Mouse (Mus musculus): ENCODE measurements around the gene Galm. TPM values are rescaled to one million over a fixed set of nuclear protein-coding genes. Genes with fewer than 3 reads are reported as not detected.
A peak's percentile ranks its signal among the peaks of the same experiment; 100 is the strongest.

Gene Galm
- 1 to 10 TPM; 2.3 to 2.6 TPM for total RNA-seq (2021)
- long read RNA-seq, experiment 1, partial matches to known transcripts: 0 of 4 reads
- long read RNA-seq, experiment 1, other reads (novel, unspliced or antisense): 0 of 4 reads
- long read RNA-seq, experiment 2, transcript Galm-201 (7 exons, 2,314 nt): major isoform, 5 of 5 reads
- long read RNA-seq, experiment 2, partial matches to known transcripts: 0 of 5 reads
- long read RNA-seq, experiment 2, other reads (novel, unspliced or antisense): 0 of 5 reads

DNA sequence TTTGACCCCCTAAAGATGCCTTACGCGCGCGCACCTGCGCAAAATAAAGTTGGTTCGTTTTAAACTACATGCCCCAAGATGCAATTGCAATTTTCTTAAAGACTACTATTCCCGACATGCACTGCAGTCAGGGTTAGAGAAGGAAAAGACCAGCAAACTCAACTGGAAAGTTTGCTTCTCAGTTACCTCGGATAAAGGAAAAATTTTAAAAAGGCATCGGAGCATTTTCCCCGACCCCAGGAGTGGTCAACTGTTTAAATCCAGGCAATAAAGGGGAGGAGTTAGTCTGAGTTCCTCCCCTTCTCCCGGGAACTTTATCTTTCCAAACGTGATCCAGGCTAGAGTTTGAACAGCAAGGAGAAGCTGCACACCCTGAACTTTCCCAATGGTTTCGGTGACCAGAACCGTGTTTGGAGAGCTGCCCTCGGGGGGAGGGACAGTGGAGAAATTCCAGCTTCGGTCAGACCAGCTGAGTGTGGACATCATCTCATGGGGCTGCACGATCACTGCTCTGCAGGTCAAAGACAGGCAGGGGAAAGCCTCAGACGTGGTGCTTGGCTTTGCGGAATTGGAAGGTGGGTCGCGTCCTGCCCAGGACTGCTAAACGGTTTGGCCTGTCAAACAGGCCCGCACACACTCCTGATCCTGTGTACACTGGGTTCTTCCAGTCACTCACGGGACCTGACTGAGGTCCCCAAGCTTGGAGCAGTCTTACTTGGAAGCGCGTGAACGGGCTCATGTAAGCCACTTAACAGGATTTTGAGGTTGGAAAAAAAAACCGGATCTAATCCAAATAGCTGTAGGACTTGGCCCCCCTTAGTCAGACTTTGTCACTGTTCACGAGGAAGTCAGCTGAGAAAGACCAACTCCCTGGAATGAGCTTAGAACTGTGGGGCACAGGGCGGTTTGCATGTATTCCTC lies at the start of gene Galm:
TSS of gene Galm (plus strand) at position 141 of the 921 bp plus-strand sequence.
- Histone ChIP-seq H3K4me3 (peak within 1 kb of the TSS; percentile 75), H3K27ac (peak within 1 kb of the TSS; percentile 88)
- intact Hi-C loops (cut with DNase I): loop anchor here (5.0 kb wide), 1 partner anchor 65 kb away; the partner anchor contains the start of gene Hnrnpll
- peak; percentile 78 for DNase-seq
- TF ChIP-seq CTCF (IDR thresholded peaks at IDR 0.05): no peak

DNA sequence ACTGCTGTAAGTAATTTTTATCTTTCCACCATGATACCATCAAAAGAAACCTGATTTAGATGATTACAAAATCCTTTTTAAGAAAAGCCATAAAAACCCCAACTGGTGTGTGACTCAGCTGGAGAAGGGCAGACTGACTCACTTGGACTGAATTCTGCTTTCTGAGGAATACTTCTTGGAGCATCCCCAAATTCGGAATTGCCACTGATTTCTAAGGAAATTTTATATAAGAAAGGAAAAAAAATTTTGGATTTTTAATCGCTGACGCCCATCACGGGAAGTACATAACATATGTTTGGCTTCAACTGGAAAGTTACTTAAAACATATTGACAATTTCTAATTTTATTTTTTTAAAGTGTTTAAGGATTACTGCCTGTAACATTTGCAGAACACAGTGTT lies 48.5 kb upstream of the Galm start:
- no peak for TF ChIP-seq CTCF (IDR thresholded peaks at IDR 0.05)
- Histone ChIP-seq H3K4me3 (no peak overlapping the region), H3K27ac (no peak overlapping the region)
- DNase-seq: no peak
- intact Hi-C loops (cut with DNase I): no loop called here

DNA sequence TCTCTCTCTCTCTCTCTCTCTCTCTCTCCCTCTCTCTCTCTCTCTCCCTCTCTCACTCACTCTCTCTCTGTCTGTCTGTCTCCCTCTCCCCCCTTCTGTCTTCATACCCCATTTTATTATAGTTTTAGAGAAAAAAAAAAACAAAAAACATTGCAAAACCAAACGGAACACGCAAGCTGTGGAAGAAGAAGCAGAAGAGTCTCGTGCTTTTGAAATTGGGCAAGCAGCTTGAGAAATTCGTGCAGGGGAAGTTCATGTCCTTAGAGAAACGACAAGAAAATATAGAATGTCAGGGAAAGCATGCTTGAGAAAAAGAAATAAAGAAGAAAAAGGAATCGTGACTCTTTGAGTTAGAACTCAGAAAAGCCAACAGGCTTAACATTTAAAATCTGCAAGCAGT lies 44.0 kb upstream of the Galm start:
- DNase-seq: no peak
- Histone ChIP-seq H3K4me3 (no peak overlapping the region), H3K27ac (no peak overlapping the region)
- TF ChIP-seq CTCF (IDR thresholded peaks at IDR 0.05): no peak
- intact Hi-C loops (cut with DNase I): no loop called here

DNA sequence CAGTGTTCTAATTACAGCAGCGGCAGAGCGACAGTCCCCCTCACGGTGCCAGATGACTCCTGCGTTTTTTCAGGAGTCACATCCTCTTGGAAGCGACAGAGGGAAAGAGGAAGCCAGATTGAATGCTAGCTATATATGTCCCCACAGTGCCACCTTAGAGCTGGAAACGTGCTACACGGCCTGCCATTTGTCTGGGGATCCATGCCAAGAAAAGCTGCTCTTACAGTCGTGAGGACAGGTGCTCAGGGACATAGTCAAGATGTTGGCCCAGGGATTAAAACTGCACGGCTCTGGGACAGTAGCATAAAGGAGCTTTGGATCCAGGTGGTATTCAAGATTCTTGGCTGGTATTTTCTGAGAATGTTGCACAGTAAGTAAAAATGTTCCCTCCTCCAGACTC lies 42.8 kb upstream of the Galm start:
- Histone ChIP-seq H3K27ac (no peak overlapping the region; the same call in 1 of the 2 replicates), H3K4me3 (no peak overlapping the region)
- no peak for TF ChIP-seq CTCF (IDR thresholded peaks at IDR 0.05)
- intact Hi-C loops (cut with DNase I): no loop called here
- peak; percentile 43 for DNase-seq

DNA sequence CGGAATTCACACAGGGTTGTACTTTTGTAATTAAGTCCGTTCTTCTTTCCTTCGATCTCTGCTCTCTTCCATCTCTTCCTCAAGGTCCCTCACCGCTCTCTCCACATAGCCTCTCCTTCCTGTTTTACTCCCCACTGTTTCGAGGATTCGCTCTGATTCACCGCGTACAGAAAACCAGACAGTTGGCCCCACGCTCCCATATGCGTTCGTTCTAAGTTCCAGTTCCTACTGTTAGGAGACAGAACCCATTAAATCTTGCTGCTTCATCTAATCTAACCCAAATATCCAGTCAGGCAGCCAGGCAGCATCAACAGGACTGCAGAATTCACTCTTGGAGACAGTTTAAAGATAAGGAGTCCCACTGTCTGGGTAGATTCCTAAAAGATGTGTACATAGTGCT lies 40.7 kb upstream of the Galm start:
- TF ChIP-seq CTCF (IDR thresholded peaks at IDR 0.05): no peak
- DNase-seq: no peak
- H3K27ac ChIP-seq: no peak overlapping the region
- intact Hi-C loops (cut with DNase I): no loop called here
- no peak overlapping the region for H3K4me3 ChIP-seq

DNA sequence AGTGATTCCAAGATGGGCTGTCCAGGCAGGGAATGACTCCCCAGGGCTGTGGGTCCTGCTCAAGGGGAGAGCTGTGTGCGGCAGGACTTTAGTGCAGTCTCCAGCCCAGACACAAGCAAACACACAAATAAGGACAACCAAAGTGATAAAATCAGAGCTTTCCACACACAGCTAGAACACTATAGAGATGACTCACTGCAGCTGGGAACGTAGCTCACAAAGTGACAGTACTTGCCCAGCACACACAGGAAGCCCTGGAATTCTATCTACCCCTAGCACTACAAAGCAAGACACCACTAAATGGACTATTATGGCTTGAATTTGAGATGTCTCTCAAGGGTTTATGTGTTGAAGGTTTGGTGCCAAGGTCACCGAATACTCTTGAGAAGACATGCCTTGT lies 39.1 kb upstream of the Galm start:
- DNase-seq: no peak
- intact Hi-C loops (cut with DNase I): no loop called here
- no peak for TF ChIP-seq CTCF (IDR thresholded peaks at IDR 0.05)
- Histone ChIP-seq H3K27ac (no peak overlapping the region), H3K4me3 (no peak overlapping the region)

DNA sequence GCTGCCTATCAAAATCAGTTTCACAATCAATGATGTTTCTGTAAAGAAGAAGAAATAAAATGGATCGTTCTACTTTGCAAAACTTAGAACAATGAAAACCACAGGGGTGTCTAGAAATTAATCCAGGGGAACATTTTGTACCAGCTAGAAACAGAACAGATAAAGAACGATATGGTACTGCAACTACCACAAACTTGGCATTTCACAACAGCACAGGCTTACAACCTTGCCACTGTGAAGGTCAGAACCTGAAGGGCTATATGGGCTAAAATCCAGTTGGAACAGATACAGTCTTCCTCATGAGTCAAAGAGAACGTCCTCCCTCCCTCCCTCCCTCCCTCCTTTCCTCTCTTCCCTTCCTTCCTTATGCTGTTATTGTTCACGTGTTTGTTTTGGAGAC lies 36.7 kb upstream of the Galm start:
- no peak for DNase-seq
- no peak for TF ChIP-seq CTCF (IDR thresholded peaks at IDR 0.05)
- intact Hi-C loops (cut with DNase I): no loop called here
- Histone ChIP-seq H3K4me3 (no peak overlapping the region), H3K27ac (no peak overlapping the region)

DNA sequence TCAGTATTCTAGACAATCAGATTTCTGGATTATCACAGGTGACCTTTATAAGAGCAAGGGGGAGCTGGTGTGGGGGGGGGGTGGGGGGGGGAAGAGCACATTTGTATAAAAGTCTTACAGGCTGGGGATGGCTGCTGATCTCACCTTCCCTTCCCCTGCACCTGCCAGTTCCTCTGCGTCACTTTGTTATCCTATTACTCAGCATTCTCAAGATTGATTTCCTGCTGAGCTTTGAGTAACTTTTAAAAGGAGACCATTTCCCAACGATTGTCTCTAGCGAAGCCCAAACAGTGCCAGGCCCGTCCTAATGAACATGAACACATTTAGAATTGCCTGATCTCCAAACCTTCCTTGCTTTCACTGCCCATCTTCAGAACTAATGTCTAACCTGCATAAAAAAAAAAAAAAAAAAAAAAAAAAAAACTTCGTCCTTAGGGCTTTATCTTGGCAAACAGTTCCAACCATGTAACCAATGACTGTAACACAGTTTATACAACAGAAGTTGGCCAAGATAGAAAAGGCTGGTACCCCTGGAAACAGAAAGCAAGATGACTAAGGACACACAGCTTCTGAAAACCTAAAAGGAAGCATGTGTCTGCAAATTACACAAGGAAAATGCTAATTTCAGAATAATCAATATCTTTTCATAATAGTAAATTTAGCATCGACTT lies 35.3 kb upstream of the Galm start:
- no peak for TF ChIP-seq CTCF (IDR thresholded peaks at IDR 0.05)
- Histone ChIP-seq H3K4me3 (no peak overlapping the region), H3K27ac (no peak overlapping the region)
- intact Hi-C loops (cut with DNase I): no loop called here
- DNase-seq: no peak

DNA sequence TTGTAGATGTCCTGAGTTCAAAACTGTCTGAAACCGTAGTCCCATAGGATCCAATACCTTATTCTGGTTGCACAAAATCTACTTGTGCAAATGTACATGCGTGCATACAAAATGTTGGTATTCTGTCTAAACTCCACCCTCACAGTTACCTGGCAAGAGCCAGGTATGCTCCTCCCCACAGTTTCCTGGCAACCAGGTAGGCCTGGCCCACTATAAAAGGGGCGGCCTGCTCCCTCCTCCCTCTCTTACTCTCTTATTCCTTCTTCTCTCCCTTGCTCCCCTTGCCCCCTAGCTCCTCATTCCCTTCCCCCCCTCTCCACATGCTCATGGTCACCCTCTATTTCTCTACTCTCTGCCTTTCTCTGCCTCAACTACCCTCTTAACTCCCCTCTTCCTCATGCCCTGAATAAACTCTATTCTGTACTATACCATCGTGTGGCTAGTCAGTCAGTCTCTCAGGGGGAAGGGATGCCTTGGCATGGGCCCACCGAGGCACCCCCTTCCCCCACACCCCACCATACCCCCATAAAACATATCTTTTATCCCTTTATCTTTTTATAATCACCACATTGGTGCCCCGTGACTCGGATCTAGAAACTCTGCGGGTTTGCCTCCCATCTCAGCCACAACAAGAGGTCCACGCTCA lies 31.9 kb upstream of the Galm start:
- Histone ChIP-seq H3K4me3 (peak overlapping the region; percentile 67), H3K27ac (peak overlapping the region; percentile 53; the same call in 1 of the 2 replicates)
- TF ChIP-seq CTCF (IDR thresholded peaks at IDR 0.05): no peak
- DNase-seq: no peak
- intact Hi-C loops (cut with DNase I): no loop called here

DNA sequence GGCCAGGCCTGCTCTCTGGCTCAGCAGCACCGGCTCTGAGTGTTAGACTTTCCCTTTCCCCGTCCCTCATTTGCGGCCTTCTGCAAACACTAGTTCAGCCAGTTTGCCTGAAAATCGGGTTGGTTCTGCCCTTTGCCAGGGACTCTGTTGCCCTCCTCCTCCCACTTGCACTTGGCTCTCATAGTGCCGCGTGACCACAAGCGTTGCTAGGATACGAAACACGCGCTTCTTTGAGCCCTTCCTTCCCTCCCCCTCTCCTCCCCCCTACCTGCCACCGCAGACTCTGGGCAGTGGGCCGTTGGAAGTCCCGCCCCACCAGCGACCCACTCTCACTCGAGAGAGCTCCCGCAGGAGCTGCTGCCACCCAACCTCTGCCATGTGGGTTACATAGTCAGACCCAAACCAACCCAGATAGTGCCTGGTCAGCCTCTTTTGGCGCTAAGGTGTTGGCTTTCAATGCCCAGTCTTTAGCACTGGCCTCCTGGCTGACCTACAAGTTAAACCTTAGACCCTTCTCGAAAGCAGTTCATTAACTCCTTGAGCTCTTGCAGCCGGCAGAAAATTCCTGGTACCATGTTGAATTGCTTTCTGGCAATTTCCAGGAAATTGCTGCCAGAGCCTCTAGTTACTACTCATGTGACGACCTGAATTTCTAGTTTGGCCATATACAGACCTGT lies 31.1 kb upstream of the Galm start:
- H3K4me3 ChIP-seq: peak overlapping the region; percentile 67
- no peak for TF ChIP-seq CTCF (IDR thresholded peaks at IDR 0.05)
- H3K27ac ChIP-seq: peak overlapping the region; percentile 53; the same call in 1 of the 2 replicates
- peak; percentile 66 for DNase-seq
- intact Hi-C loops (cut with DNase I): no loop called here

DNA sequence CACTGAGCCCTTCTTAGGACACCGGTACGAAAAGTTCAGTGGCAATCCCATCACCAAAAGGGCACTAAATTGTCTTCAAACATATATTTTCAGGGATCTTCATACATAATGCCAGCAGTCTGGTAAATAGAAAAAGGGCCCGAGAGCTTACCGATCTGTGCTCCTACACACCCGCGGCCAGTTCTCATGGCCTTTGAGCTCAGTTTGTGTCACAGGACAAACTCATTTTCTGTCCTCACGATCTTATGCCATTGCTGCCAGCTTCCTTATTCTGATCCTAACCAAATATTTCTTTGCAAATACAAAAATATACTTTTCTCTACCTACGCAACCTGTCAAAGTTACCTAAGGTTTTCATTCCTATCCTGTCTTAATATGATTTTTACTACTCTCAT lies 30.6 kb upstream of the Galm start:
- intact Hi-C loops (cut with DNase I): no loop called here
- Histone ChIP-seq H3K27ac (no peak overlapping the region), H3K4me3 (no peak overlapping the region)
- no peak for DNase-seq
- no peak for TF ChIP-seq CTCF (IDR thresholded peaks at IDR 0.05)

DNA sequence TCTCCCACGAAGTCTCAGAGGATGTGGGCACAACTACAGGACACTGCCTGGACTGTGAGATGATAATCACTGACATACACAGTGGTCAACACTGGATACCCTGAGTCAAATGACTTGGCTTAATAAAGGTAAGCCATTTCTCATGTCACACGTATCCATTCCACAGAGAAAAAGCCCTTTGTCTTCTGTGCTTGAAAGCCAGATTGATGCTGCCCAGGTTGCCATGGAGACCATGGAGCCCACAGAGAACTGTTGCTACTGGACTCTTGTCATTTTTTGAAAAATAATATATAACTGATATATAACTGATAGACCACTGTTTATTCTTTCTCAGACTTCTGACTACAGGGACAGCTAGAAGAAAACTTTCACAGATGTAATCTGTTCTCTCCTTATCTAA lies 30.1 kb upstream of the Galm start:
- no peak overlapping the region for H3K4me3 ChIP-seq
- H3K27ac ChIP-seq: no peak overlapping the region
- DNase-seq: no peak
- intact Hi-C loops (cut with DNase I): no loop called here
- no peak for TF ChIP-seq CTCF (IDR thresholded peaks at IDR 0.05)

All from gastrocnemius, adult 2 months (tissue).